Mouse (Mus musculus): ENCODE results near the gene Tbk1.

Tbk1 gene

GRCm38 (mm10) chr10:121534995-121535394, 51.6 kb downstream of the Tbk1 start:
- no peak for DNase-seq

- peak; percentile 52 for DNase-seq
Observed at GRCm38 (mm10) chr10:121533137-121533872, 53.3 kb downstream of the Tbk1 start.

- DNase-seq, result no peak
Observed at GRCm38 (mm10) chr10:121531541-121531940, 55.0 kb downstream of the Tbk1 start.

- no peak for DNase-seq
Observed at GRCm38 (mm10) chr10:121530365-121531003, 56.1 kb downstream of the Tbk1 start.

GRCm38 (mm10) chr10:121529261-121529660, 57.3 kb downstream of the Tbk1 start:
- no peak for DNase-seq

GRCm38 (mm10) chr10:121528470-121528869, 58.1 kb downstream of the Tbk1 start:
- DNase-seq, result no peak

GRCm38 (mm10) chr10:121527114-121527513, 59.5 kb downstream of the Tbk1 start:
- DNase-seq, result no peak

- DNase-seq, result no peak
Observed at GRCm38 (mm10) chr10:121520923-121521585, 65.5 kb downstream of the Tbk1 start.

GRCm38 (mm10) chr10:121519710-121520109, 66.9 kb downstream of the Tbk1 start:
- no peak for DNase-seq

GRCm38 (mm10) chr10:121516008-121516600, 70.5 kb downstream of the Tbk1 start:
- DNase-seq, result peak; percentile 85

- no peak for DNase-seq
Observed at GRCm38 (mm10) chr10:121509751-121510643, 76.6 kb downstream of the Tbk1 start.

- DNase-seq, result no peak
Observed at GRCm38 (mm10) chr10:121507755-121508544, 78.6 kb downstream of the Tbk1 start.

- DNase-seq, result no peak
Observed at GRCm38 (mm10) chr10:121506731-121507583, 79.6 kb downstream of the Tbk1 start.

GRCm38 (mm10) chr10:121505929-121506328, 80.7 kb downstream of the Tbk1 start:
- no peak for DNase-seq

- peak; percentile 69 for DNase-seq
Observed at GRCm38 (mm10) chr10:121504973-121505911, 81.3 kb downstream of the Tbk1 start.

- DNase-seq, result no peak
Observed at GRCm38 (mm10) chr10:121501160-121501559, 85.4 kb downstream of the Tbk1 start.

GRCm38 (mm10) chr10:121500034-121500433, 86.6 kb downstream of the Tbk1 start:
- no peak for DNase-seq

GRCm38 (mm10) chr10:121499063-121499462, 87.5 kb downstream of the Tbk1 start:
- DNase-seq, result no peak

GRCm38 (mm10) chr10:121498481-121498904, 88.1 kb downstream of the Tbk1 start:
- DNase-seq, result no peak
